Mouse (Mus musculus) liver, adult 2 months (tissue): ENCODE data around the gene Lysmd3.

Experiments used
- CTCF ChIP-seq: fragments of 200-500 bp; IDR thresholded peaks from 2 replicates; pipeline ENCODE4 v1.5.1; 2011; ENCODE audit warnings: low read depth, low read length, control low read depth
- POLR2A ChIP-seq: fragments of 200-500 bp; IDR thresholded peaks from 2 replicates; pipeline ENCODE4 v1.6.1; 2011; ENCODE audit warnings: low read length, control low read depth; ENCODE audit not compliant: insufficient read depth; ENCODE audit errors: extremely low read depth

DNA sequence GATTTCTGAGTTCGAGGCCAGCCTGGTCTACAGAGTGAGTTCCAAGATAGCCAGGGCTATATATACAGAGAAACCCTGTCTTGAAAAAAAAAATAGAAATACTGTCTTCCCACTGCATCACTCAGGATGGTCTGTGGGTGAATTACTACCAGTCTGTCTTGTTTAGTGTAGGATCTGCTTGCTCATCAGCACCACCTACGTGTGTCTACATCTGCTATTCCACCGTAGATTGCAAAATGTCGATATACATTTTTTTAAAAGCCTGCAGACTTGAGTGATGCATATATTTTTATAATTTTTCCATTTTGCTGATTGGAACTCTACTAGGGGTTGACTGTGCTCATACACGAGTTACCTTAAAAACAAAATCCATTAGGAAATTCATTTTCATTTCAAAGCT lies 48.8 kb downstream of the Lysmd3 start:
- no peak for TF ChIP-seq POLR2A
- no peak for TF ChIP-seq CTCF
